Mouse (Mus musculus) bone marrow, adult 2 months (tissue): ENCODE data around the gene Gm49380.

Source experiments
- CTCF ChIP-seq: fragments of 200-500 bp; IDR thresholded peaks from 2 replicates; pipeline ENCODE4 v1.5.1; 2011; ENCODE audit warnings: low read length, control low read depth; ENCODE audit not compliant: control insufficient read depth, insufficient read depth
- POLR2A ChIP-seq: fragments of 200-500 bp; IDR thresholded peaks from 2 replicates; pipeline ENCODE4 v1.6.1; 2011; ENCODE audit warnings: low read depth, mild to moderate bottlenecking, control low read depth, low read length, borderline replicate concordance; ENCODE audit not compliant: control insufficient read depth

- TF ChIP-seq CTCF (no peak), POLR2A (no peak)
Measured at GRCm38 (mm10) chr9:44080953-44081352, 32.3 kb downstream of the Gm49380 start.
